Mouse (Mus musculus) embryonic facial prominence, embryonic 13.5 days (tissue): ENCODE measurements around the gene Mrpl1. TPM values are rescaled to one million over a fixed set of nuclear protein-coding genes. Genes with fewer than 3 reads are reported as not detected.

Source experiments
- ATAC-seq: fragments of 200-750 bp; cut with Nextera tagmentation; 2 replicates; pipeline ENCODE4 v1.8.0; 2017; ENCODE audit warnings: low read depth; ENCODE audit not compliant: insufficient number of reproducible peaks, insufficient read depth, low FRiP score, low TSS enrichment
- H3K27ac ChIP-seq: fragments of 300-500 bp; sonication (generic); 2 replicates; pipeline ENCODE4 v1.5.1; 2015; ENCODE audit warnings: moderate library complexity, mild to moderate bottlenecking, inconsistent platforms
- H3K27me3 ChIP-seq: fragments of 300-500 bp; sonication (generic); 2 replicates; pipeline ENCODE4 v1.6.1; 2015; ENCODE audit warnings: mild to moderate bottlenecking, inconsistent platforms
- H3K36me3 ChIP-seq: fragments of 300-500 bp; sonication (generic); 2 replicates; pipeline ENCODE4 v1.6.1; 2015; ENCODE audit warnings: mild to moderate bottlenecking, inconsistent platforms
- H3K4me1 ChIP-seq: fragments of 300-500 bp; sonication (generic); 2 replicates; pipeline ENCODE4 v1.6.1; 2015; ENCODE audit warnings: inconsistent platforms
- H3K4me2 ChIP-seq: fragments of 300-500 bp; sonication (generic); 2 replicates; pipeline ENCODE4 v1.6.1; 2015; ENCODE audit warnings: moderate library complexity, mild to moderate bottlenecking, inconsistent platforms
- H3K4me3 ChIP-seq: fragments of 300-500 bp; sonication (generic); 2 replicates; pipeline ENCODE4 v1.5.1; 2015; ENCODE audit warnings: mild to moderate bottlenecking, inconsistent platforms
- H3K9ac ChIP-seq: fragments of 300-500 bp; sonication (generic); 2 replicates; pipeline ENCODE4 v1.6.1; 2015; ENCODE audit warnings: mild to moderate bottlenecking, inconsistent platforms
- H3K9me3 ChIP-seq: fragments of 300-500 bp; sonication (generic); 2 replicates; pipeline ENCODE4 v1.6.1; 2016; ENCODE audit warnings: inconsistent platforms
- WGBS: fragments of 180-500 bp; shearing (Covaris S2); methylation state at CpG from one replicate; pipeline ENCODE4 v1.1.7; 2015; ENCODE audit warnings: mixed read lengths; 5-methylcytosine and 5-hydroxymethylcytosine counted together
- polyA plus RNA-seq: library from polyadenylated mRNA; unstranded; fragments of >200 nt; fragmentation: Nextera tagmentation; extraction: Ambion mirVana; gene quantifications from 2 replicates; pipeline ENCODE4 v1.2.1, GENCODE M21; 2015

Gene Mrpl1
- polyA plus RNA-seq, 1 experiment from 2014 or later: 19.5 TPM

- Histone ChIP-seq H3K9ac (peak overlapping the region; percentile 40; the same call in 1 of the 2 replicates), H3K4me2 (peak overlapping the region; percentile 57), H3K9me3 (no peaks in the 10 kb centered on the region), H3K4me1 (peaks cover 16% of the 10 kb centered on the region), H3K27me3 (0 out of 2 replicates have a peak, but pooled peaks cover 2% of the 10 kb centered on the region), H3K27ac (no peak overlapping the region), H3K4me3 (peak overlapping the region; percentile 34), H3K36me3 (no peaks in the 10 kb centered on the region)
- 11% methylated on average over 9 of the region's 9 CpGs for WGBS
- ATAC-seq: no peak; the same call in 1 of the 2 replicates
These were observed 33.2 kb upstream of the Mrpl1 start for GRCm38 (mm10) chr5:96176121-96176520.

GRCm38 (mm10) chr5:96176879-96177358, 32.4 kb upstream of the Mrpl1 start:
- Histone ChIP-seq H3K4me2 (peak overlapping the region; percentile 57), H3K9ac (no peak overlapping the region), H3K4me3 (peak overlapping the region; percentile 34), H3K9me3 (no peaks in the 10 kb centered on the region), H3K27me3 (0 out of 2 replicates have a peak, but pooled peaks cover 2% of the 10 kb centered on the region), H3K36me3 (no peaks in the 10 kb centered on the region), H3K4me1 (peaks cover 16% of the 10 kb centered on the region), H3K27ac (0 out of 2 replicates have a peak overlapping the region, but pooled peaks have one; percentile 3)
- 49% methylated on average over 11 of the region's 11 CpGs for WGBS
- ATAC-seq: no peak

GRCm38 (mm10) chr5:96183211-96183610, 26.1 kb upstream of the Mrpl1 start:
- Histone ChIP-seq H3K4me2 (no peak overlapping the region), H3K9ac (no peak overlapping the region), H3K4me1 (no peaks in the 10 kb centered on the region), H3K27ac (no peak overlapping the region), H3K4me3 (no peak overlapping the region), H3K9me3 (no peaks in the 10 kb centered on the region), H3K27me3 (0 out of 2 replicates have a peak, but pooled peaks cover 2% of the 10 kb centered on the region), H3K36me3 (no peaks in the 10 kb centered on the region)
- 80% methylated on average over 2 of the region's 2 CpGs for WGBS
- ATAC-seq: no peak

- Histone ChIP-seq H3K4me3 (no peak overlapping the region), H3K4me2 (no peak overlapping the region), H3K9me3 (no peaks in the 10 kb centered on the region), H3K9ac (no peak overlapping the region), H3K27me3 (no peaks in the 10 kb centered on the region), H3K36me3 (no peaks in the 10 kb centered on the region), H3K27ac (no peak overlapping the region), H3K4me1 (no peaks in the 10 kb centered on the region)
- no peak for ATAC-seq
- WGBS: 50% methylated on average over 2 of the region's 2 CpGs
These were observed 25.3 kb upstream of the Mrpl1 start for GRCm38 (mm10) chr5:96183987-96184386.

- 96% methylated on average over 1 of the region's 1 CpGs for WGBS
- no peak overlapping the region for H3K9ac ChIP-seq
- H3K36me3 ChIP-seq: no peaks in the 10 kb centered on the region
- no peaks in the 10 kb centered on the region for H3K27me3 ChIP-seq
- no peak overlapping the region for H3K4me3 ChIP-seq
- H3K4me2 ChIP-seq: no peak overlapping the region
- no peak for ATAC-seq
- H3K27ac ChIP-seq: no peak overlapping the region
- H3K9me3 ChIP-seq: no peaks in the 10 kb centered on the region
- no peaks in the 10 kb centered on the region for H3K4me1 ChIP-seq
These were observed 19.5 kb upstream of the Mrpl1 start for GRCm38 (mm10) chr5:96189761-96190160.

GRCm38 (mm10) chr5:96191251-96191650, 18.0 kb upstream of the Mrpl1 start:
- Histone ChIP-seq H3K9ac (no peak overlapping the region), H3K27ac (no peak overlapping the region), H3K9me3 (no peaks in the 10 kb centered on the region), H3K4me2 (no peak overlapping the region), H3K4me1 (no peaks in the 10 kb centered on the region), H3K27me3 (no peaks in the 10 kb centered on the region), H3K4me3 (no peak overlapping the region), H3K36me3 (no peaks in the 10 kb centered on the region)
- ATAC-seq: no peak
- 58% methylated on average over 4 of the region's 4 CpGs for WGBS

GRCm38 (mm10) chr5:96196547-96197052, 12.7 kb upstream of the Mrpl1 start:
- Histone ChIP-seq H3K4me1 (no peaks in the 10 kb centered on the region), H3K4me3 (no peak overlapping the region), H3K27me3 (no peaks in the 10 kb centered on the region), H3K9me3 (no peaks in the 10 kb centered on the region), H3K9ac (no peak overlapping the region), H3K27ac (no peak overlapping the region), H3K4me2 (no peak overlapping the region), H3K36me3 (no peaks in the 10 kb centered on the region)
- WGBS: 60% methylated on average over 2 of the region's 2 CpGs
- ATAC-seq: no peak

- no peaks in the 10 kb centered on the region for H3K4me1 ChIP-seq
- H3K27ac ChIP-seq: no peak overlapping the region
- no peak overlapping the region for H3K4me2 ChIP-seq
- WGBS: 36% methylated on average over 6 of the region's 6 CpGs
- H3K36me3 ChIP-seq: no peaks in the 10 kb centered on the region
- H3K9ac ChIP-seq: no peak overlapping the region
- no peak overlapping the region for H3K4me3 ChIP-seq
- ATAC-seq: no peak
- H3K27me3 ChIP-seq: no peaks in the 10 kb centered on the region
- H3K9me3 ChIP-seq: no peaks in the 10 kb centered on the region
These were observed 11.0 kb upstream of the Mrpl1 start for GRCm38 (mm10) chr5:96198271-96198670.

GRCm38 (mm10) chr5:96200269-96200668, 9.0 kb upstream of the Mrpl1 start:
- H3K4me2 ChIP-seq: no peak overlapping the region
- 79% methylated on average over 3 of the region's 3 CpGs for WGBS
- no peak overlapping the region for H3K9ac ChIP-seq
- H3K27me3 ChIP-seq: no peaks in the 10 kb centered on the region
- H3K27ac ChIP-seq: no peak overlapping the region
- H3K4me1 ChIP-seq: peaks cover 1% of the 10 kb centered on the region; the same call in 1 of the 2 replicates
- no peaks in the 10 kb centered on the region for H3K36me3 ChIP-seq
- no peak for ATAC-seq
- H3K4me3 ChIP-seq: no peak overlapping the region
- H3K9me3 ChIP-seq: no peaks in the 10 kb centered on the region

- H3K4me1 ChIP-seq: peaks cover 6% of the 10 kb centered on the region
- H3K9ac ChIP-seq: no peak overlapping the region
- 75% methylated on average over 10 of the region's 10 CpGs for WGBS
- no peaks in the 10 kb centered on the region for H3K27me3 ChIP-seq
- no peaks in the 10 kb centered on the region for H3K36me3 ChIP-seq
- no peak overlapping the region for H3K4me3 ChIP-seq
- H3K9me3 ChIP-seq: no peaks in the 10 kb centered on the region
- no peak overlapping the region for H3K27ac ChIP-seq
- H3K4me2 ChIP-seq: no peak overlapping the region
- no peak for ATAC-seq
These were observed 7.7 kb upstream of the Mrpl1 start for GRCm38 (mm10) chr5:96201462-96202154.

- Histone ChIP-seq H3K4me2 (no peak overlapping the region), H3K4me1 (peaks cover 22% of the 10 kb centered on the region), H3K27ac (no peak overlapping the region), H3K4me3 (no peak overlapping the region), H3K9ac (no peak overlapping the region), H3K36me3 (no peaks in the 10 kb centered on the region), H3K9me3 (no peaks in the 10 kb centered on the region), H3K27me3 (no peaks in the 10 kb centered on the region)
- WGBS: 29% methylated on average over 2 of the region's 2 CpGs
- no peak for ATAC-seq
These were observed 2.4 kb upstream of the Mrpl1 start for GRCm38 (mm10) chr5:96206897-96207296.

- peaks cover 22% of the 10 kb centered on the region for H3K4me1 ChIP-seq
- 93% methylated on average over 2 of the region's 2 CpGs for WGBS
- no peak overlapping the region for H3K4me3 ChIP-seq
- no peaks in the 10 kb centered on the region for H3K27me3 ChIP-seq
- H3K9ac ChIP-seq: no peak overlapping the region
- H3K9me3 ChIP-seq: no peaks in the 10 kb centered on the region
- H3K36me3 ChIP-seq: no peaks in the 10 kb centered on the region
- no peak overlapping the region for H3K27ac ChIP-seq
- ATAC-seq: no peak
- no peak overlapping the region for H3K4me2 ChIP-seq
These were observed 1.8 kb upstream of the Mrpl1 start for GRCm38 (mm10) chr5:96207531-96207930.
